Mouse (Mus musculus) liver, adult 2 months (tissue): Measurements from ENCODE around the gene Man1c1. TPM values are rescaled to one million over a fixed set of nuclear protein-coding genes. Genes with fewer than 3 reads are reported as not detected.

ENCODE experiments used
- DNase-seq: peaks from one replicate; pipeline ENCODE4 v3.0.0-alpha.2; 2011; ENCODE audit warnings: low read depth, low spot score; ENCODE audit errors: extremely low read depth
- H3K27ac ChIP-seq: fragments of 200-500 bp; replicated peaks from 2 replicates; pipeline ENCODE4 v1.5.1; 2012; ENCODE audit warnings: low read depth, mild to moderate bottlenecking, control low read depth, inconsistent platforms, low read length; ENCODE audit not compliant: insufficient read depth
- H3K27me3 ChIP-seq: fragments of 200-500 bp; 2 replicates; pipeline ENCODE4 v1.6.1; 2012; ENCODE audit warnings: mild to moderate bottlenecking, moderate library complexity, low read length, inconsistent platforms; ENCODE audit not compliant: control insufficient read depth, insufficient read depth
- H3K36me3 ChIP-seq: fragments of 200-500 bp; 2 replicates; pipeline ENCODE4 v1.6.1; 2012; ENCODE audit warnings: low read length, inconsistent platforms; ENCODE audit not compliant: control insufficient read depth, insufficient read depth
- H3K4me1 ChIP-seq: fragments of 200-500 bp; 2 replicates; pipeline ENCODE4 v1.6.1; 2011; ENCODE audit warnings: low read length; ENCODE audit not compliant: control insufficient read depth, insufficient read depth
- H3K4me3 ChIP-seq: fragments of 200-500 bp; 2 replicates; pipeline ENCODE4 v1.5.1; 2011; ENCODE audit warnings: low read depth, mild to moderate bottlenecking, control low read depth, low read length, moderate library complexity; ENCODE audit not compliant: insufficient read depth
- H3K79me2 ChIP-seq: fragments of 200-500 bp; 2 replicates; pipeline ENCODE4 v1.6.1; 2012; ENCODE audit warnings: inconsistent platforms, mild to moderate bottlenecking, low read length, moderate library complexity; ENCODE audit not compliant: control insufficient read depth, insufficient read depth
- H3K9ac ChIP-seq: fragments of 200-500 bp; 2 replicates; pipeline ENCODE4 v1.6.1; 2012; ENCODE audit warnings: low read depth, mild to moderate bottlenecking, control low read depth, inconsistent platforms, low read length
- CTCF ChIP-seq: fragments of 200-500 bp; IDR thresholded peaks from 2 replicates; pipeline ENCODE4 v1.5.1; 2011; ENCODE audit warnings: low read depth, low read length, control low read depth
- POLR2A ChIP-seq: fragments of 200-500 bp; IDR thresholded peaks from 2 replicates; pipeline ENCODE4 v1.6.1; 2011; ENCODE audit warnings: low read length, control low read depth; ENCODE audit not compliant: insufficient read depth; ENCODE audit errors: extremely low read depth
- WGBS: fragments of 180-500 bp; shearing (Covaris S2); methylation state at CpG from one replicate; pipeline ENCODE4 v1.1.7; 2018; 5-methylcytosine and 5-hydroxymethylcytosine counted together
- polyA plus RNA-seq: library from polyadenylated mRNA; depleted of rRNA; stranded (reverse); fragments of >200 nt; gene quantifications from 2 replicates; pipeline ENCODE4 v1.2.3, GENCODE M21; 2012
- total RNA-seq: library from RNA; depleted of rRNA; stranded (reverse); fragments of >200 nt; gene quantifications from 2 replicates; pipeline ENCODE4 v1.2.3, GENCODE M21; 2014

The Man1c1 gene
- total and polyA plus RNA-seq, 2 experiments: 1.1 TPM

DNA sequence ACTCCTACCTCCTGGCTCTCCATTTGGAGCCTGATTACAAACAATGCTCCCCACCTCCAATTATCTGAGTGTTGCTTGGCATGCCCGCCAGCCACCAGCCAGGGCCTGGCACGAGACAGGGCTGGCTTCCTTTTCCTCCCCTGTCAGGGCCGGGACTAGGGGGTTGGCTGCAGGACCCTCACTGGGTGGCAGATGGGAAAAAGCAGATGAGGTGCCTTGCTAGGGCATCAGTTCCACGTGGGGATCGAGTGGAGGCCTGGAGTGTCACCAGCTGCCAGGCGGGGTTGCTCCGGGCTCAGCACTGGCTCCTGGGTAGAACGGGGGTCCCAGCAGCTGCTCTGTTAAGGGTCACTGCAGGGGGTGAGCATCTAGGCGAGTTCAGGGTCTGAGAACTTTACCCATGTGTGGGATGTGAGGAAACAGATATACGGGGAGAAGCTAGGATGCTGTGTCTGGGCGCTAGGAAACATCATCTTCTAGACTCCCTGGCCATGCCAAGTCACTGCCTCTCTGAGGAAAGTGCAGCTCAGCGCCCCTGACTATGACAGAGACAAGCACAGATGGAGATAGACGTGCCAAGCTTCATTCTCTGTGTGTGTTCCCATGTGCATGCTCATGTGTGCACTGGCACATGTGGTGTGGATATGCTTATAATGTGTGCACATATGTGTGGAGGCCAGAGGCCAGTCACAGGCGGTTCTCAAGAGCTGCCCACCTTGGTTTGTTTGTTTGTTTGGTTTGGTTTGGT, 133.2 kb downstream of the Man1c1 start:
- 88% methylated on average over 14 of the region's 14 CpGs for WGBS
- Histone ChIP-seq H3K27me3 (no peaks in the 10 kb centered on the region), H3K27ac (no peak overlapping the region), H3K79me2 (no peaks in the 10 kb centered on the region), H3K9ac (no peak overlapping the region), H3K4me1 (no peaks in the 10 kb centered on the region), H3K4me3 (no peak overlapping the region), H3K36me3 (no peaks in the 10 kb centered on the region)
- TF ChIP-seq POLR2A (no peak), CTCF (no peak)
- DNase-seq: no peak

DNA sequence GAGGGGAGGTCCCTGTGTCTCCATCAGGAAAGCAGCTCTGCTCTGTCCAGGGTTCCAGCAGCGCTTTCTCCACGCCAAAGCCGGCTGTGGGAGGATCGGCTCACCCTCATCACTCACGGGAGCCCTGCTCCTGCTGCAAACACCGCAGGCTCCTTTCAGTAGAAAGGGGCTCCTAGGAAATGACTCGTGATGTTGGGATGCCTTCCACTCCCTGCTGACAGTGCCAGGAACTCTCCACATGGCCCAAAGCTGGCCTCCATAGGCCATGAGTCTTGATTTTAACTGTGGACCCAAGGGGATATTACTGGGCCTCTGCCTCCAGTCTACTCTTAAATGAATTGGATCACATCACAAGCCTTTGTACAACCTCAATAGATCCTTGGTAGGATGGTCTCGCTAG, 134.3 kb downstream of the Man1c1 start:
- Histone ChIP-seq H3K9ac (no peak overlapping the region), H3K4me1 (no peaks in the 10 kb centered on the region), H3K36me3 (no peaks in the 10 kb centered on the region), H3K4me3 (no peak overlapping the region), H3K27me3 (no peaks in the 10 kb centered on the region), H3K79me2 (no peaks in the 10 kb centered on the region), H3K27ac (no peak overlapping the region)
- DNase-seq: no peak
- TF ChIP-seq POLR2A: no peak
- no peak for TF ChIP-seq CTCF
- 92% methylated on average over 8 of the region's 8 CpGs for WGBS

DNA sequence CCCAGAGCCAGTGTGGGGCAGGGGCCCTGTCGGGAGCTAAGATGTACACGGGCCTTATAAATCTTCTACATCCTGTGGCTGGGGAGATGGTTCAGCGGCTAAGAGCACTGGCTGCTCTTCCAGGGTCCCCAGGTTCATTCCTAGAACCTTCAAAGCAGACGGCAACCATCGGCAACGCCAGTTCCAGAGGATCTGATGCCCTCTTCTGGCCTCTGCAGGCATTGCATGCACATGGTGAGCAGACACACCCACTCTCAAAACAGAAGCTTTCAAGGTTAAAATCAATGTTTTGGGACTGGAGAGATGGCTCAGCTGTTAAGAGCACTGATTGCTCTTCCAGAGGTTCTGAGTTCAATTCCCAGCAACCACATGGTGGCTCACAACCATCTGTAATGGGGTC, 134.9 kb downstream of the Man1c1 start:
- no peaks in the 10 kb centered on the region for H3K27me3 ChIP-seq
- no peaks in the 10 kb centered on the region for H3K36me3 ChIP-seq
- H3K9ac ChIP-seq: no peak overlapping the region
- no peaks in the 10 kb centered on the region for H3K4me1 ChIP-seq
- no peaks in the 10 kb centered on the region for H3K79me2 ChIP-seq
- TF ChIP-seq CTCF: peak; percentile 58
- no peak for TF ChIP-seq POLR2A
- WGBS: 88% methylated on average over 6 of the region's 6 CpGs
- no peak overlapping the region for H3K4me3 ChIP-seq
- DNase-seq: no peak
- H3K27ac ChIP-seq: no peak overlapping the region

DNA sequence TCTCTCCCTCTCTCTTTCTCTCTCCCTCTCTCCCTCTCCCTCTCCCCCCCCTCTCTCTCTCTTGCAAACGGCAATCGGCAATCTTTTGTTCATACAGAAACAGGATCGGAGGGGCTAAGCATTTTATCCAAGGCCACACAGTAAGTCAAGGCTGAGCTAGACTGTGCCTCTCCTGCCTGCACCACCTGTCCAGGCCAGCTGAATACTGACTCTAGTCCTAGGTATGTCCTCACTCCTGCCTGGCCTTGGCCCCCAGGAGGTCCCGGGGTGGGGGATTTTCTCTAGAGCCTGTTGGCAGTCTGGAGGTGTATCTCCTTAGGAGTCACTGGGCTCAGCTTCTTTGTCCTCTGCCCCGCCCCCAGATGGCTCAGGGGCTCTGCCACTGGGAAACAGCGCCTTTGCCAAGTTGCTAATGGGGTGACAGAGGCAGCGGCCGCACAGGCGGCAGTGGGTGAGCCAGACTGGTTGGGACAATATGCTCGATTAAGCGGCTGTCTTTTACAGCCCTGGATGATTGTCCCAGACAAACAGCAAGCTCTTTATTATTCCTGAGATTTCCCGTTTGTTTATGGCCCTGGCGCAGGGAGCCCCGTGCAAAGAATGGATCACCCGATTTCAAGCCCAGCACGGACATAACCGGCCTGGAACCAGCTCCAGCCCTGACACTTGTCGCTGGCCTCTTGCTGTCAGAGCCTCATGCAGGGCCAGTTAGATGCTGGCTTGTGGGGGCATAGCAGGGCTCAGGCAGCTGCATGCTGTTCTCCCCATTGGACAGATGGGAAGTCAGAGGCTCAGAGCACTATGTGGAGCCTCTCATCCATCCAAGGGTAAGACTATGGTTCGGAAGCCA, 136.5 kb downstream of the Man1c1 start:
- no peak for DNase-seq
- Histone ChIP-seq H3K36me3 (no peaks in the 10 kb centered on the region), H3K9ac (no peak overlapping the region), H3K79me2 (no peaks in the 10 kb centered on the region), H3K4me1 (no peaks in the 10 kb centered on the region), H3K27me3 (no peaks in the 10 kb centered on the region), H3K27ac (no peak overlapping the region), H3K4me3 (no peak overlapping the region)
- TF ChIP-seq POLR2A: no peak
- TF ChIP-seq CTCF: no peak
- 74% methylated on average over 19 of the region's 19 CpGs for WGBS

DNA sequence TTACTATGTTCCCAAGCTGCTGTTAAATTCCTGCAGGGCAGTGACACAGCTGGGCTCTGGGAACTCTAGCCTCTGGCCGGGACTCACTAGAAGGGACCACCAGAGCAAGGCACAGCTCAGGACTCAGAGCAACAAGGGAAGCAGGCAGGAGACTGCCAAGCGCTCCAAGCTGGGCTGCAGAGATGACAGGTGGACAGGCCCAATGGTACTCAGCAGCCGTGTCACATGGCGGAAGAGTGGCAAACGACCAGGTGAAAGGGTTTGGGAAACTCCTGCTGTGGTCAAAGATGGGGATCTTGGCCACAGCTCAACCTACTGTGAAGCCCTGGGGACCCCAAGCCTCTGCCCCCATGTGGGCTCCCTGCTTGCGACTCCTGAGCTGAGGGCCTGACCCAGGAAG, 140.0 kb downstream of the Man1c1 start:
- H3K9ac ChIP-seq: no peak overlapping the region
- no peaks in the 10 kb centered on the region for H3K4me1 ChIP-seq
- H3K27ac ChIP-seq: no peak overlapping the region
- TF ChIP-seq POLR2A (no peak), CTCF (no peak)
- no peaks in the 10 kb centered on the region for H3K27me3 ChIP-seq
- no peak for DNase-seq
- no peak overlapping the region for H3K4me3 ChIP-seq
- H3K79me2 ChIP-seq: no peaks in the 10 kb centered on the region
- WGBS: 93% methylated on average over 6 of the region's 6 CpGs
- no peaks in the 10 kb centered on the region for H3K36me3 ChIP-seq
